Mouse (Mus musculus) hindbrain, embryonic 10.5 days (tissue): ENCODE results near the gene Rere. TPM values are rescaled to one million over a fixed set of nuclear protein-coding genes. Genes with fewer than 3 reads are reported as not detected.

Experiments
- DNase-seq: peaks from one replicate; pipeline ENCODE4 v3.0.0-alpha.2; 2017; ENCODE audit warnings: low spot score
- H3K27ac ChIP-seq: fragments of 300-500 bp; sonication (generic); 2 replicates; pipeline ENCODE4 v1.5.1; 2016; ENCODE audit warnings: mild to moderate bottlenecking, moderate library complexity
- H3K27me3 ChIP-seq: fragments of 300-500 bp; sonication (generic); 2 replicates; pipeline ENCODE4 v1.6.1; 2016; ENCODE audit warnings: mild to moderate bottlenecking; ENCODE audit not compliant: poor library complexity, insufficient read depth, severe bottlenecking
- H3K36me3 ChIP-seq: fragments of 300-500 bp; sonication (generic); 2 replicates; pipeline ENCODE4 v1.6.1; 2016; ENCODE audit warnings: mild to moderate bottlenecking, moderate library complexity
- H3K4me1 ChIP-seq: fragments of 300-500 bp; sonication (generic); replicated peaks from 2 replicates; pipeline ENCODE4 v1.6.1; 2016; ENCODE audit warnings: mild to moderate bottlenecking
- H3K4me3 ChIP-seq: fragments of 300-500 bp; sonication (generic); 2 replicates; pipeline ENCODE4 v1.5.1; 2016; ENCODE audit warnings: mild to moderate bottlenecking, moderate library complexity
- H3K9me3 ChIP-seq: fragments of 300-500 bp; sonication (generic); 2 replicates; pipeline ENCODE4 v1.6.1; 2016; ENCODE audit warnings: mild to moderate bottlenecking, moderate library complexity
- WGBS: fragments of 180-500 bp; shearing (Covaris S2); methylation state at CpG from one replicate; pipeline ENCODE4 v1.1.7; 2016; 5-methylcytosine and 5-hydroxymethylcytosine counted together
- polyA plus RNA-seq: library from polyadenylated mRNA; unstranded; fragments of >200 nt; fragmentation: Nextera tagmentation; extraction: Ambion mirVana; gene quantifications from 2 replicates; pipeline ENCODE4 v1.2.1, GENCODE M21; 2016

Gene Rere
- polyA plus RNA-seq, 1 experiment from 2014 or later = 40.4 TPM

GRCm38 (mm10) chr4:150307226-150307625, 25.8 kb downstream of the Rere start:
- 95% methylated on average over 1 of the region's 1 CpGs for WGBS
- Histone ChIP-seq H3K27me3 (no peaks in the 10 kb centered on the region), H3K36me3 (peaks cover 6% of the 10 kb centered on the region; the same call in 1 of the 2 replicates), H3K9me3 (no peaks in the 10 kb centered on the region), H3K4me1 (peaks cover 35% of the 10 kb centered on the region), H3K27ac (no peak overlapping the region), H3K4me3 (no peak overlapping the region)
- DNase-seq = no peak

GRCm38 (mm10) chr4:150311431-150311830, 30.0 kb downstream of the Rere start:
- Histone ChIP-seq H3K4me3 (no peak overlapping the region), H3K27ac (no peak overlapping the region), H3K9me3 (no peaks in the 10 kb centered on the region), H3K4me1 (peaks cover 26% of the 10 kb centered on the region), H3K27me3 (no peaks in the 10 kb centered on the region), H3K36me3 (peaks cover 12% of the 10 kb centered on the region; the same call in 1 of the 2 replicates)
- 92% methylated on average over 2 of the region's 2 CpGs for WGBS
- DNase-seq = no peak

GRCm38 (mm10) chr4:150312646-150313045, 31.2 kb downstream of the Rere start:
- H3K27me3 ChIP-seq = no peaks in the 10 kb centered on the region
- H3K4me1 ChIP-seq = peaks cover 21% of the 10 kb centered on the region
- no peak overlapping the region for H3K27ac ChIP-seq
- no peaks in the 10 kb centered on the region for H3K9me3 ChIP-seq
- WGBS = 90% methylated on average over 2 of the region's 2 CpGs
- H3K4me3 ChIP-seq = no peak overlapping the region
- H3K36me3 ChIP-seq = peaks cover 12% of the 10 kb centered on the region; the same call in 1 of the 2 replicates
- no peak for DNase-seq

- Histone ChIP-seq H3K9me3 (no peaks in the 10 kb centered on the region), H3K27ac (no peak overlapping the region), H3K4me1 (peaks cover 8% of the 10 kb centered on the region), H3K36me3 (peaks cover 10% of the 10 kb centered on the region; the same call in 1 of the 2 replicates), H3K27me3 (no peaks in the 10 kb centered on the region), H3K4me3 (no peak overlapping the region)
- no peak for DNase-seq
- WGBS = 97% methylated on average over 19 of the region's 19 CpGs
Observed at GRCm38 (mm10) chr4:150315301-150315700, 33.9 kb downstream of the Rere start.

GRCm38 (mm10) chr4:150316546-150316945, 35.1 kb downstream of the Rere start:
- whole genome bisulfite sequencing = 91% methylated on average over 1 of the region's 1 CpGs
- no peak overlapping the region for H3K4me3 ChIP-seq

GRCm38 (mm10) chr4:150325046-150325801, 43.8 kb downstream of the Rere start:
- no peaks in the 10 kb centered on the region for H3K4me1 ChIP-seq
- H3K27me3 ChIP-seq = no peaks in the 10 kb centered on the region
- H3K36me3 ChIP-seq = peaks cover 14% of the 10 kb centered on the region
- no peak overlapping the region for H3K4me3 ChIP-seq
- H3K27ac ChIP-seq = no peak overlapping the region
- 95% methylated on average over 3 of the region's 3 CpGs for WGBS
- 0 out of 2 replicates have a peak, but pooled peaks cover 4% of the 10 kb centered on the region for H3K9me3 ChIP-seq
- no peak for DNase-seq

More at GRCm38 (mm10) chr4:150316546-150316945, 35.1 kb downstream of the Rere start:
- no peak for DNase-seq
- Histone ChIP-seq H3K27ac (no peak overlapping the region), H3K4me1 (peaks cover 3% of the 10 kb centered on the region; the same call in 1 of the 2 replicates), H3K36me3 (peaks cover 10% of the 10 kb centered on the region; the same call in 1 of the 2 replicates), H3K27me3 (no peaks in the 10 kb centered on the region), H3K9me3 (no peaks in the 10 kb centered on the region)

- Histone ChIP-seq H3K27me3 (no peaks in the 10 kb centered on the region), H3K4me3 (no peak overlapping the region), H3K36me3 (peaks cover 17% of the 10 kb centered on the region), H3K9me3 (0 out of 2 replicates have a peak, but pooled peaks cover 4% of the 10 kb centered on the region), H3K27ac (no peak overlapping the region), H3K4me1 (no peaks in the 10 kb centered on the region)
- WGBS = 87% methylated on average over 2 of the region's 2 CpGs
- DNase-seq = no peak
Observed at GRCm38 (mm10) chr4:150326005-150326404, 44.6 kb downstream of the Rere start.

DNA sequence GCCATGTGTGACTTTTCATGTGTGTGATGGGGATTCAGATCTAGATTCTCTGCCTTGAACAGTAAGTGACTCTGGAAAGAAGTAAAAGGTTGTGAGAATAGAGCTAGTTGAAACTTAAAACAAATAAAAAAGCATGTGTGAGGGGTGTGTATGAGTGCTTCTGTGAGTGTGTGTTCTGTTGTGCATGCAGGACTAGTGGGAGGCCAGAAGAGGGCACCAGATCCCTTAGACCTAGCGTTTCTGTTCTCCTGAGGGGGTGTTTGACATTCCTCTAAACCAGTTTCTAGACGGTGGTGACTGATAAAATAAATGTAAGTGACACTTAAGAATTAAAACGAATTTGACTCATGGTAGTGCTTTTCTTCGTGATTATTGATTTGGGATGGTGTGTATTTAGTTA, 46.0 kb downstream of the Rere start:
- DNase-seq = no peak
- H3K4me1 ChIP-seq = peaks cover 1% of the 10 kb centered on the region; the same call in 1 of the 2 replicates
- 84% methylated on average over 4 of the region's 4 CpGs for WGBS
- H3K36me3 ChIP-seq = peaks cover 21% of the 10 kb centered on the region
- H3K27me3 ChIP-seq = no peaks in the 10 kb centered on the region
- 0 out of 2 replicates have a peak, but pooled peaks cover 4% of the 10 kb centered on the region for H3K9me3 ChIP-seq
- no peak overlapping the region for H3K27ac ChIP-seq
- H3K4me3 ChIP-seq = no peak overlapping the region

GRCm38 (mm10) chr4:150333927-150334682, 52.7 kb downstream of the Rere start:
- H3K4me1 ChIP-seq = peaks cover 16% of the 10 kb centered on the region
- no peak overlapping the region for H3K4me3 ChIP-seq
- no peaks in the 10 kb centered on the region for H3K27me3 ChIP-seq
- no peak overlapping the region for H3K27ac ChIP-seq
- no peak for DNase-seq
- no peaks in the 10 kb centered on the region for H3K9me3 ChIP-seq
- WGBS = 76% methylated on average over 4 of the region's 4 CpGs
- peaks cover 18% of the 10 kb centered on the region for H3K36me3 ChIP-seq

- Histone ChIP-seq H3K4me3 (no peak overlapping the region), H3K36me3 (peaks cover 8% of the 10 kb centered on the region; the same call in 1 of the 2 replicates), H3K27me3 (no peaks in the 10 kb centered on the region), H3K27ac (no peak overlapping the region), H3K4me1 (peaks cover 20% of the 10 kb centered on the region), H3K9me3 (no peaks in the 10 kb centered on the region)
- 96% methylated on average over 1 of the region's 1 CpGs for WGBS
- no peak for DNase-seq
Observed at GRCm38 (mm10) chr4:150337260-150337659, 55.8 kb downstream of the Rere start.

DNA sequence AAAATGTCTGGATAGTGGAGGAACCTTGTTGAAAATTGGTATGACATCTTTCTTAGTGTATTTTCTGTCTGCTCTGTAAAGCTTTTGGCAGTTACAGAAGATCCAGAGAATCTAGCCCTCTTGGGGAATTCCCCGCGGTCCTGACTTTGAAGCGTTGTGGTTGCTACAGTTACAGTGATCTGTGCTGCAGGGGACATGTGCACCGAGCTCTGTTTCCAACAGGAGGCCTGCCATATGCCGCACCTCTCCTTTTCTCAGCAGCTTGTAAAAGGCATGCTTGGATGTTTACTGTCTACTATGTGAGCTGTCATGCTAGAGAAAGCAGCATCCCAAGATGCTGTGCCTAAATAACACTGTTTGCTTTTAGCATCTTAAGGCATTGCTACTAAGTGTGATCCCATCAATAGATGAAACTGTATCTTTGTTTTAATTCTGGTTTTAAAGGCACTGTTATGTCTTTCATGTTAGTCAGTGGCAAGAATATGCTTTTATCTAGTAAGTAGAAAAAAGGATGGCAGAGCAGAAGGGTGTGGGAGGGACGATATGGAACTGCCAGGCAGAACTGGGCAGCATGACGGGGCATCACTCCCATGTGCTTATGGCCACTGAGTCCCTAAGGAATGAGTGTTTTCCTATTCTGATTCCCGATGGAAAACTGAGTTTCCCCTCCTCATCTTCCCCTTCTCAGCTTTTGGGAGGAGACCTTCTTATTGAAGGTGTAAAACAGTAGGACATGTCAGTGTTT, 57.6 kb downstream of the Rere start:
- peaks cover 8% of the 10 kb centered on the region; the same call in 1 of the 2 replicates for H3K36me3 ChIP-seq
- H3K27me3 ChIP-seq = no peaks in the 10 kb centered on the region
- DNase-seq = no peak
- H3K27ac ChIP-seq = no peak overlapping the region
- no peak overlapping the region for H3K4me3 ChIP-seq
- peaks cover 21% of the 10 kb centered on the region for H3K4me1 ChIP-seq
- no peaks in the 10 kb centered on the region for H3K9me3 ChIP-seq
- WGBS = 67% methylated on average over 8 of the region's 8 CpGs

- 95% methylated on average over 6 of the region's 6 CpGs for WGBS
- no peak overlapping the region for H3K4me3 ChIP-seq
- no peaks in the 10 kb centered on the region for H3K27me3 ChIP-seq
- peaks cover 7% of the 10 kb centered on the region; the same call in 1 of the 2 replicates for H3K36me3 ChIP-seq
- no peaks in the 10 kb centered on the region for H3K9me3 ChIP-seq
- DNase-seq = no peak
- peaks cover 19% of the 10 kb centered on the region for H3K4me1 ChIP-seq
- H3K27ac ChIP-seq = no peak overlapping the region
Observed at GRCm38 (mm10) chr4:150340796-150341525, 59.5 kb downstream of the Rere start.
